Mouse (Mus musculus) frontal cortex, postnatal 25 days (tissue): ENCODE results near the gene Apc2.

Experiments used
- DNase-seq, 2 experiments: peaks; one replicate each; pipeline ENCODE4 v3.0.0; 2022; ENCODE audit warnings: low spot score in 2 of 2

Gene Apc2

GRCm38 (mm10) chr10:80321014-80321669, 25.4 kb downstream of the Apc2 start:
- no peak for DNase-seq

GRCm38 (mm10) chr10:80321670-80322581, 26.1 kb downstream of the Apc2 start:
- no peak for DNase-seq

GRCm38 (mm10) chr10:80322811-80323211, 27.0 kb downstream of the Apc2 start:
- DNase-seq, result no peak

GRCm38 (mm10) chr10:80323261-80324119, 27.7 kb downstream of the Apc2 start:
- no peak for DNase-seq

GRCm38 (mm10) chr10:80324120-80325037, 28.6 kb downstream of the Apc2 start:
- no peak for DNase-seq

GRCm38 (mm10) chr10:80325045-80325444, 29.3 kb downstream of the Apc2 start:
- no peak for DNase-seq

- DNase-seq, result peak; percentile 82 to 91
Observed at GRCm38 (mm10) chr10:80329273-80330081, 33.7 kb downstream of the Apc2 start, which contains the start of the genes Pcsk4 and Reep6. Pcsk4 (minus strand) TSS chr10:80329498. Reep6 (plus strand) TSS chr10:80329953.

- DNase-seq, result no peak
Observed at GRCm38 (mm10) chr10:80330084-80330483, 34.3 kb downstream of the Apc2 start.

GRCm38 (mm10) chr10:80330888-80331287, 35.1 kb downstream of the Apc2 start:
- no peak for DNase-seq

GRCm38 (mm10) chr10:80331636-80332524, 36.1 kb downstream of the Apc2 start:
- DNase-seq, result no peak

GRCm38 (mm10) chr10:80332525-80332989, 36.8 kb downstream of the Apc2 start:
- DNase-seq, result no peak

- DNase-seq, result no peak
Observed at GRCm38 (mm10) chr10:80336263-80336662, 40.5 kb downstream of the Apc2 start.

- peak; percentile 85 to 89 for DNase-seq
Observed at GRCm38 (mm10) chr10:80339941-80340750, 44.4 kb downstream of the Apc2 start.

GRCm38 (mm10) chr10:80341026-80341425, 45.2 kb downstream of the Apc2 start:
- DNase-seq, result no peak

GRCm38 (mm10) chr10:80341491-80342304, 45.9 kb downstream of the Apc2 start:
- DNase-seq, result no peak

- DNase-seq, result no peak
Observed at GRCm38 (mm10) chr10:80342305-80342748, 46.5 kb downstream of the Apc2 start.
